Mouse (Mus musculus) limb, embryonic 14.5 days (tissue): Measurements from ENCODE around the gene Pnpo. TPM values are rescaled to one million over a fixed set of nuclear protein-coding genes. Genes with fewer than 3 reads are reported as not detected.

Experiments
- ATAC-seq: fragments of 200-750 bp; cut with Nextera tagmentation; 2 replicates; pipeline ENCODE4 v1.8.0; 2017; ENCODE audit warnings: low read depth, moderate number of reproducible peaks, moderate TSS enrichment; ENCODE audit not compliant: low FRiP score
- DNase-seq: peaks from one replicate; pipeline ENCODE4 v3.0.0-alpha.2; 2015; ENCODE audit warnings: low spot score
- H3K27ac ChIP-seq: fragments of 300-500 bp; sonication (generic); replicated peaks from 2 replicates; pipeline ENCODE4 v1.5.1; 2014; ENCODE audit warnings: low read depth, mild to moderate bottlenecking, low read length, moderate library complexity, mixed read lengths
- H3K27me3 ChIP-seq: fragments of 300-500 bp; sonication (generic); 2 replicates; pipeline ENCODE4 v1.6.1; 2014; ENCODE audit warnings: low read length, mixed read lengths; ENCODE audit not compliant: control insufficient read depth, insufficient read depth
- H3K36me3 ChIP-seq: fragments of 300-500 bp; sonication (generic); 2 replicates; pipeline ENCODE4 v1.6.1; 2014; ENCODE audit warnings: mild to moderate bottlenecking, low read length, moderate library complexity, mixed read lengths; ENCODE audit not compliant: control insufficient read depth, insufficient read depth
- H3K4me1 ChIP-seq: fragments of 300-500 bp; sonication (generic); 2 replicates; pipeline ENCODE4 v1.6.1; 2014; ENCODE audit warnings: antibody characterized with exemption, low read length, mixed read lengths; ENCODE audit not compliant: control insufficient read depth, insufficient read depth
- H3K4me2 ChIP-seq: fragments of 300-500 bp; sonication (generic); replicated peaks from 2 replicates; pipeline ENCODE4 v1.6.1; 2014; ENCODE audit warnings: low read depth, mild to moderate bottlenecking, low read length, moderate library complexity; ENCODE audit not compliant: severe bottlenecking
- H3K4me3 ChIP-seq: fragments of 300-500 bp; sonication (generic); replicated peaks from 2 replicates; pipeline ENCODE4 v1.5.1; 2014; ENCODE audit warnings: low read length
- H3K9ac ChIP-seq: fragments of 300-500 bp; sonication (generic); 2 replicates; pipeline ENCODE4 v1.6.1; 2014; ENCODE audit warnings: mild to moderate bottlenecking, low read depth, low read length, moderate library complexity; ENCODE audit not compliant: severe bottlenecking
- H3K9me3 ChIP-seq: fragments of 300-500 bp; sonication (generic); 2 replicates; pipeline ENCODE4 v1.6.1; 2016; ENCODE audit warnings: low read length; ENCODE audit not compliant: control insufficient read depth
- POLR2A ChIP-seq: fragments of 200-500 bp; IDR thresholded peaks from 2 replicates; pipeline ENCODE4 v1.8.0; 2012; ENCODE audit warnings: inconsistent platforms, mild to moderate bottlenecking, moderate library complexity, borderline replicate concordance; ENCODE audit not compliant: insufficient read depth, insufficient read length; ENCODE audit errors: extremely low read depth
- WGBS: fragments of 180-500 bp; shearing (Covaris S2); extraction: QIAGEN DNeasy Blood & Tissue Kit; methylation state at CpG from one replicate; pipeline ENCODE4 v1.1.7; 2014; 5-methylcytosine and 5-hydroxymethylcytosine counted together
- polyA plus RNA-seq, 2 experiments: library from polyadenylated mRNA; depleted of rRNA in 1 of 2; stranded (reverse) in 1 of 2; unstranded in 1 of 2; fragments of >200 nt; fragmentation: Nextera tagmentation in 1 of 2; extraction: Ambion mirVana in 1 of 2; gene quantifications; 2 replicates each; pipeline versions ENCODE4 v1.2.1 to v1.2.3; 2012 to 2014

Pnpo gene
- polyA plus RNA-seq, 2 experiments, result 13.9 to 24.2 TPM

- no peak overlapping the region for H3K4me3 ChIP-seq
- no peak overlapping the region for H3K9ac ChIP-seq
- no peaks in the 10 kb centered on the region for H3K36me3 ChIP-seq
- DNase-seq, result no peak
- H3K27me3 ChIP-seq, result no peaks in the 10 kb centered on the region
- no peak for ATAC-seq
- no peaks in the 10 kb centered on the region for H3K4me1 ChIP-seq
- no peak overlapping the region for H3K4me2 ChIP-seq
- no peak for TF ChIP-seq POLR2A
- no peaks in the 10 kb centered on the region for H3K9me3 ChIP-seq
- 27% methylated on average over 14 of the region's 14 CpGs for WGBS
- H3K27ac ChIP-seq, result no peak overlapping the region
Observed at GRCm38 (mm10) chr11:96891784-96892527, 51.8 kb downstream of the Pnpo start.

Other genes starting within 250 kb of the Pnpo start
- gene Snx11, start 166.4 kb downstream of the Pnpo start, polyA plus RNA-seq (2012; rRNA removed), result 28.3 and 28.7 TPM in 2 replicates
- 11.9 and 13.3 TPM in 2 replicates for gene Snx11, start 166.4 kb downstream of the Pnpo start, polyA plus RNA-seq (2014; fragmentation: Nextera tagmentation; extraction: Ambion mirVana)
- 68.4 and 98.9 TPM in 2 replicates for gene Cbx1, start 154.9 kb downstream of the Pnpo start, polyA plus RNA-seq (2012; rRNA removed)
- 87.8 and 98.5 TPM in 2 replicates for gene Cbx1, start 154.9 kb downstream of the Pnpo start, polyA plus RNA-seq (2014; fragmentation: Nextera tagmentation; extraction: Ambion mirVana)
- gene Nfe2l1, start 114.0 kb downstream of the Pnpo start, polyA plus RNA-seq (2012; rRNA removed), result 94.5 and 125 TPM in 2 replicates
- 42.0 and 49.6 TPM in 2 replicates for gene Nfe2l1, start 114.0 kb downstream of the Pnpo start, polyA plus RNA-seq (2014; fragmentation: Nextera tagmentation; extraction: Ambion mirVana)
- 117 and 141 TPM in 2 replicates for gene Copz2, start 94.1 kb downstream of the Pnpo start, polyA plus RNA-seq (2012; rRNA removed)
- gene Copz2, start 94.1 kb downstream of the Pnpo start, polyA plus RNA-seq (2014; fragmentation: Nextera tagmentation; extraction: Ambion mirVana), result 201 and 210 TPM in 2 replicates
- 71.4 and 74.5 TPM in 2 replicates for gene Cdk5rap3, start 27.5 kb downstream of the Pnpo start, polyA plus RNA-seq (2012; rRNA removed)
- 79.6 and 83.6 TPM in 2 replicates for gene Cdk5rap3, start 27.5 kb downstream of the Pnpo start, polyA plus RNA-seq (2014; fragmentation: Nextera tagmentation; extraction: Ambion mirVana)
- 0.47 and 1.2 TPM in 2 replicates for gene Prr15l, start 15.9 kb downstream of the Pnpo start, polyA plus RNA-seq (2012; rRNA removed)
- 3.3 and 3.7 TPM in 2 replicates for gene Prr15l, start 15.9 kb downstream of the Pnpo start, polyA plus RNA-seq (2014; fragmentation: Nextera tagmentation; extraction: Ambion mirVana)
- gene Sp2, start 39.0 kb upstream of the Pnpo start, polyA plus RNA-seq (2012; rRNA removed), result 16.0 and 22.3 TPM in 2 replicates
- 17.1 and 18.7 TPM in 2 replicates for gene Sp2, start 39.0 kb upstream of the Pnpo start, polyA plus RNA-seq (2014; fragmentation: Nextera tagmentation; extraction: Ambion mirVana)
- 4.8 and 5.6 TPM in 2 replicates for gene Sp6, start 69.4 kb upstream of the Pnpo start, polyA plus RNA-seq (2012; rRNA removed)
- gene Sp6, start 69.4 kb upstream of the Pnpo start, polyA plus RNA-seq (2014; fragmentation: Nextera tagmentation; extraction: Ambion mirVana), result 3.9 and 4.5 TPM in 2 replicates
- gene Scrn2, start 86.0 kb upstream of the Pnpo start, polyA plus RNA-seq (2012; rRNA removed), result 23.3 and 29.0 TPM in 2 replicates
- 20.3 and 21.4 TPM in 2 replicates for gene Scrn2, start 86.0 kb upstream of the Pnpo start, polyA plus RNA-seq (2014; fragmentation: Nextera tagmentation; extraction: Ambion mirVana)
- 0.63 and 0.95 TPM in 2 replicates for gene Lrrc46, start 97.4 kb upstream of the Pnpo start, polyA plus RNA-seq (2012; rRNA removed)
- 0.69 and 0.91 TPM in 2 replicates for gene Lrrc46, start 97.4 kb upstream of the Pnpo start, polyA plus RNA-seq (2014; fragmentation: Nextera tagmentation; extraction: Ambion mirVana)
- gene Mrpl10, start 97.6 kb upstream of the Pnpo start, polyA plus RNA-seq (2012; rRNA removed), result 84.5 and 92.2 TPM in 2 replicates
- gene Mrpl10, start 97.6 kb upstream of the Pnpo start, polyA plus RNA-seq (2014; fragmentation: Nextera tagmentation; extraction: Ambion mirVana), result 77.3 and 82.3 TPM in 2 replicates
- gene Osbpl7, start 106.6 kb upstream of the Pnpo start, polyA plus RNA-seq (2012; rRNA removed), result 12.7 and 15.9 TPM in 2 replicates
- 6.9 and 7.0 TPM in 2 replicates for gene Osbpl7, start 106.6 kb upstream of the Pnpo start, polyA plus RNA-seq (2014; fragmentation: Nextera tagmentation; extraction: Ambion mirVana)
- 0.10 and 0.11 TPM in 2 replicates for gene Tbx21, start 171.3 kb upstream of the Pnpo start, polyA plus RNA-seq (2012; rRNA removed)
- gene Tbx21, start 171.3 kb upstream of the Pnpo start, polyA plus RNA-seq (2014; fragmentation: Nextera tagmentation; extraction: Ambion mirVana), result not detected in 2 replicates
- 62.2 and 82.9 TPM in 2 replicates for gene Tbkbp1, start 207.5 kb upstream of the Pnpo start, polyA plus RNA-seq (2012; rRNA removed)
- 9.7 and 11.6 TPM in 2 replicates for gene Tbkbp1, start 207.5 kb upstream of the Pnpo start, polyA plus RNA-seq (2014; fragmentation: Nextera tagmentation; extraction: Ambion mirVana)
- 123 and 145 TPM in 2 replicates for gene Kpnb1, start 243.9 kb upstream of the Pnpo start, polyA plus RNA-seq (2012; rRNA removed)
- 71.5 and 71.8 TPM in 2 replicates for gene Kpnb1, start 243.9 kb upstream of the Pnpo start, polyA plus RNA-seq (2014; fragmentation: Nextera tagmentation; extraction: Ambion mirVana)